Mouse (Mus musculus) brown adipose tissue, adult 24 weeks (tissue): ENCODE measurements around the gene Anxa8. TPM values are rescaled to one million over a fixed set of nuclear protein-coding genes. Genes with fewer than 3 reads are reported as not detected.

Experiments used
- H3K27ac ChIP-seq: fragments of 200-500 bp; replicated peaks from 2 replicates; pipeline ENCODE4 v1.5.1; 2012; ENCODE audit warnings: low read depth, mild to moderate bottlenecking, low read length
- H3K4me1 ChIP-seq: fragments of 200-500 bp; 2 replicates; pipeline ENCODE4 v1.6.1; 2012; ENCODE audit warnings: low read length, mixed read lengths; ENCODE audit not compliant: control insufficient read depth, insufficient read depth, insufficient read length
- H3K4me3 ChIP-seq: fragments of 200-500 bp; 2 replicates; pipeline ENCODE4 v1.5.1; 2012; ENCODE audit warnings: low read depth, mild to moderate bottlenecking, low read length, moderate library complexity; ENCODE audit not compliant: insufficient read depth
- polyA plus RNA-seq: library from polyadenylated mRNA; stranded (reverse); fragments of >200 nt; gene quantifications from 2 replicates; pipeline ENCODE4 v1.2.4, GENCODE M21; 2012; ENCODE audit not compliant: missing spikeins, insufficient read depth, insufficient read length

Anxa8 gene
- polyA plus RNA-seq, result 2.2 and 4.6 TPM in 2 replicates

GRCm38 (mm10) chr14:34085731-34086130, at the start of gene Anxa8:
Gene Anxa8 (plus strand): TSS chr14:34085981.
- Histone ChIP-seq H3K27ac (no peak within 1 kb of the TSS), H3K4me3 (no peak within 1 kb of the TSS), H3K4me1 (peaks cover 4% of the 10 kb centered on the region; the same call in 1 of the 2 replicates)

- Histone ChIP-seq H3K27ac (no peak overlapping the region), H3K4me1 (no peaks in the 10 kb centered on the region), H3K4me3 (no peak overlapping the region)
Measured at GRCm38 (mm10) chr14:34041241-34041640, 44.5 kb upstream of the Anxa8 start.

DNA sequence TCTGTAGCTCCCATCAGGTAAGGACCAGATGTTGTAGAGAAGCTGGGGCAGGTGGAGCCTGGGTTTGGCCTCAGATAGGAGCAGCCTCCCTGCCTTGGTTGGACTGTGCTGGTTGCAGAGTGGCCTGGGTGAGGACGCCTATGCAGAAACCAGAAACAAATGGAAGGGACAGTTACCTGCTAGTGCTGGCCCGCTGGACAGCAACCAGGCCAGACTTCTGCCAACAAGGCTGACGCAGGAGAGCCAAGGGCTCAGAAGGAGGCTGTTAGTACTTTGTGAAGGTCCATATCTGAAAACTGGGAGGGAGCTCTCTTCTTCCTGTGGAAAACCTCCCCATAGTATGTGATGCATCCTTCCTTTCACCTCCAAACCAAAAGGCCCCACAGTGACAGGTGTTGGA, 42.4 kb upstream of the Anxa8 start:
- H3K4me1 ChIP-seq, result no peaks in the 10 kb centered on the region
- no peak overlapping the region for H3K27ac ChIP-seq
- H3K4me3 ChIP-seq, result no peak overlapping the region

- Histone ChIP-seq H3K4me3 (no peak overlapping the region), H3K4me1 (no peaks in the 10 kb centered on the region), H3K27ac (no peak overlapping the region)
Measured at GRCm38 (mm10) chr14:34050101-34050779, 35.5 kb upstream of the Anxa8 start.

- Histone ChIP-seq H3K4me3 (no peak within 1 kb of the TSS), H3K27ac (no peak within 1 kb of the TSS), H3K4me1 (no peaks in the 10 kb centered on the region)
Measured at GRCm38 (mm10) chr14:34052516-34052915, 33.3 kb upstream of the Anxa8 start, which contains the start of gene Antxrl. Gene Antxrl (plus strand): TSS chr14:34052707.

GRCm38 (mm10) chr14:34071665-34072064, 14.1 kb upstream of the Anxa8 start:
- Histone ChIP-seq H3K4me1 (no peaks in the 10 kb centered on the region), H3K4me3 (no peak overlapping the region), H3K27ac (no peak overlapping the region)

- Histone ChIP-seq H3K27ac (no peak overlapping the region), H3K4me1 (no peaks in the 10 kb centered on the region), H3K4me3 (no peak overlapping the region)
Measured at GRCm38 (mm10) chr14:34075346-34075745, 10.4 kb upstream of the Anxa8 start.

DNA sequence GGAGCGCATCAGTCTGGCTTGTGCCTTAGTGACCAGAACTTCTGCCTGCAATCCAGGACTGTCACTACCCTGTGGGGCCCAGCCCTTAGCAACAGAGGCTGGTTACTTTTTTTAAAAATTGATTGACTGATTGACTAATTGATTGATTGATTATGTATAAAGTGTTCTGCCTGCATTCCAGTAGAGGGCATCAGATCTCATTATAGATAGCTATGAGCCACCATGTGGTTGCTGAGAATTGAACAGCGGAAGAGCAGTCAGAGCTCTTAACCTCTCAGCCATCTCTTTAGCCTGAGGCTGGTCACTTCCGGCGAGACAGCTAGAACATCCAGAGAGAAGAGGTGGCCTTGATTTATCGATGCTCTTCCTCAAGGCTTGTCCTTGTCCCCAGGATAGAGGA, 8.6 kb upstream of the Anxa8 start:
- Histone ChIP-seq H3K4me1 (no peaks in the 10 kb centered on the region), H3K4me3 (no peak overlapping the region), H3K27ac (no peak overlapping the region)

DNA sequence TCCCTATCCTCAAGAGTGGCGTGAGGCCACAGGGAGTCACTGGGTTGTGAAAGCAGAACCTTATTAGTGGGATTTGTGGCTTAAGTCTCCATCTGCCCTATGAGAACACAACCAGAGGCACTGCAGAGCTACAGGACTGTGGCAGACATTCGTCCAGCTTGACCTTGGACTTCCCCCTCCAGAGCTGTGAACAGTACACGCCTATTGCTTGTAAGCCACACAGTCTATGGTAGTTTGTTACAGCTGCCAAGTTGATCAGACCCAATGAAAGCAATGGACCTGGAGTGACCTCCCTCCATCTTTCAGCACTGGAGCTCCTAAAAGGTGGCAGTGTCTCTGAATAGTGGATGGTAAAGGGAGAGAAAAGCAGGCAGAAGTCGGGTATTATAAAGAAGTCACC, 7.5 kb upstream of the Anxa8 start:
- H3K27ac ChIP-seq, result no peak overlapping the region
- H3K4me3 ChIP-seq, result no peak overlapping the region
- H3K4me1 ChIP-seq, result no peaks in the 10 kb centered on the region

- no peak overlapping the region for H3K4me3 ChIP-seq
- no peak overlapping the region for H3K27ac ChIP-seq
- H3K4me1 ChIP-seq, result peaks cover 3% of the 10 kb centered on the region; the same call in 1 of the 2 replicates
Measured at GRCm38 (mm10) chr14:34080321-34080997, 5.3 kb upstream of the Anxa8 start.

DNA sequence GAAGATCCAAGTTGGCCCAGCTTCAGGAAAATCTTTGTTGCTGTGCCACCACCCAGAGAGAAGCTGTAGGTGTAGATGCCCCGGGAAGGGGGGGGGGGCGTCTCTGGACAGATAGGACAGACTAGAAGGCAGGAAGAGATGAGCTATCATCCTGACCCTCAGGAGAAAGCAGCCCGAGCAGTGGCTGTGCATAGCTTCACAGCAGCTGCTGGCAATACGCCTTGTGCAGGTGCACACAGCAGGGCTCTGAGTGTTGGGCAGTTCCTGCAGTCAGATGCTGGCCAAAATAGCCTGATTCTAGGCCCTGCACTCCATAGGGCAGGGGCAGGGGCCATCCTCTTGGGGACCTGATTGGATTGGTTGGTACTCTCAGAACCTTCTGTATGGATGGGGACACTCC, 1.0 kb downstream of the Anxa8 start:
- Histone ChIP-seq H3K4me3 (no peak overlapping the region), H3K27ac (no peak overlapping the region), H3K4me1 (peaks cover 4% of the 10 kb centered on the region; the same call in 1 of the 2 replicates)

- H3K4me1 ChIP-seq, result peaks cover 4% of the 10 kb centered on the region; the same call in 1 of the 2 replicates
- no peak overlapping the region for H3K4me3 ChIP-seq
- H3K27ac ChIP-seq, result no peak overlapping the region
Measured at GRCm38 (mm10) chr14:34087856-34088398, 2.1 kb downstream of the Anxa8 start.

DNA sequence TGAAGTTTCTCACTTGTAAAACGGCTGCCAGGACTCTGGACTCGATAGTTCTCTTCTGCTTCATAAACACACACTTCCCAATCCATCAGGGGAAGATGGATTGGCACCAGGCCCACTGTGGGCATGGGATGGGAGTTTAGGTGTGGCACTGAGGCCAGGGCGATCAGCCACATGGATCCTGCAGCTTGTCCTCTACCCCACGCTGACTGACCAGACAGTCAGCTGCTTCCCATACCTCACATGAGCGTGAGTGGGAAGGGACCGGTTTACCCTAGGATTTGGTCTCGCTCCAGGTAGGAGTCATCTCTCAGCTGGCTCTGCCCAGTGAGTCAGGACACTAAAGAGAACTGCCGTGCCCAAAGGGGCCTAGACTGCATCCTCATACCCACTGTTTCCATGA, 4.0 kb downstream of the Anxa8 start:
- no peak overlapping the region for H3K4me3 ChIP-seq
- H3K4me1 ChIP-seq, result peaks cover 4% of the 10 kb centered on the region; the same call in 1 of the 2 replicates
- H3K27ac ChIP-seq, result no peak overlapping the region

DNA sequence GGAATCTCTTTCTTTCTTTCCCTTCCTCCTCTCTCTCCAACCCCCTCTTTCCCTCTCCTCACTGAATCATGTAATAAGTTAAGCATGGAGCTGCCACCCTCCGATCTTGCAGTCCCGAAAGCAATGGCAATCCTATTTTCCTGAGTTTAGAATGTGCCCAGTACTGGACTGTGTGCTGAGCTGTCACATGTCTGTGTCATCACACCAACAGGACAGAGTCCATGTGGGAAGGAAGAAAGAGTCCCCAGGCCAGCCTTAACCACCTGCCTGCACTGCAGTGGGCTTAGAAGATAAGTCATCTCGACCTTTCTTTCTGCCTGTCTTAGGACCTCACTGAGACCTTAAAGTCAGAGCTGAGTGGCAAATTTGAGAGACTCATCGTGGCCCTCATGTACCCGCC, 5.7 kb downstream of the Anxa8 start:
- no peak overlapping the region for H3K27ac ChIP-seq

GRCm38 (mm10) chr14:34092856-34093255, 7.1 kb downstream of the Anxa8 start:
- H3K4me1 ChIP-seq, result no peaks in the 10 kb centered on the region
- H3K27ac ChIP-seq, result no peak overlapping the region
- no peak overlapping the region for H3K4me3 ChIP-seq

More for the DNA sequence above, 5.7 kb downstream of the Anxa8 start:
- H3K4me1 ChIP-seq, result no peaks in the 10 kb centered on the region
- no peak overlapping the region for H3K4me3 ChIP-seq
